Mouse (Mus musculus) brain, embryonic 14.5 days (tissue): ENCODE measurements around the gene Pcbp1.

Experiments used
- CTCF ChIP-seq: fragments of 200-500 bp; IDR thresholded peaks from 2 replicates; pipeline ENCODE4 v1.5.1; 2012; ENCODE audit warnings: inconsistent platforms, mild to moderate bottlenecking, moderate library complexity, borderline replicate concordance; ENCODE audit not compliant: insufficient read depth, insufficient read length; ENCODE audit errors: extremely low read depth
- POLR2A ChIP-seq: fragments of 200-500 bp; IDR thresholded peaks from 2 replicates; pipeline ENCODE4 v1.6.1; 2012; ENCODE audit warnings: mild to moderate bottlenecking, inconsistent platforms, borderline replicate concordance; ENCODE audit not compliant: poor library complexity, insufficient read depth, insufficient read length, severe bottlenecking; ENCODE audit errors: extremely low read depth

DNA sequence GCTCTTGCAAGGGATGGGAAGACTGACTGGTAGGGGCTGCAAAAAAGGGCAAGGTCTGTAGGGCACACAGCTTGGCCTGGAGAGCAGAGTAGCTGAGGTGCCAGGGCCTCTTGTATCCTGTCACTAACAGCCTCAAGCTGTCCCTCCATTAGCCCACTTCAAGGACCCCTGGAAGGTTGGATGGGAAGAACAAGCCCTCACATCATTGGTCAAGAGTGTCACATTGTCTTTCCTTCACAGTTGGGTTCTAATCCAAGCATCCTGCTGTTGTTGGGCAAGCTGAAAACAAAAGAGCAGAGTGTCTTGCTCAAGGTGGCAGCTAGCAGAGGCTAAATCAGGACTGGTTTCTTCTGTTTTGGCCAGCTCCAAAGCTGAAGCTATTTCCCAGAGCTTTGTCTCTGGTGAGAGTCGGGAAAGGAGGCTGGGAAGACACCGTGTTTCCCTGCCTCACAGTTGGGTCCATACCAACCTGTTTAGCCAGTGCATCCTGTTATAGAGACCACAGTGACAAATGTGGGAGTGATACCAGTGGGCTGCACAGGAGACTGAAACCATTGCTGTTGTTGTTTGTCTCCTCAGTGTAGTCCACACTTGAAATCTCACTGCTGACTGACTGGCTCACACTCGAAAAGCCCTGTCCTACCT is 42.8 kb upstream of the Pcbp1 start:
- TF ChIP-seq CTCF = no peak
- no peak for TF ChIP-seq POLR2A
